Mouse (Mus musculus): Measurements from ENCODE around the gene Elf4. TPM values are rescaled to one million over a fixed set of nuclear protein-coding genes. Genes with fewer than 3 reads are reported as not detected.

Gene Elf4
- total and polyA plus RNA-seq, 3 experiments = 1.4 to 12.4 (median 5.3) TPM

DNA sequence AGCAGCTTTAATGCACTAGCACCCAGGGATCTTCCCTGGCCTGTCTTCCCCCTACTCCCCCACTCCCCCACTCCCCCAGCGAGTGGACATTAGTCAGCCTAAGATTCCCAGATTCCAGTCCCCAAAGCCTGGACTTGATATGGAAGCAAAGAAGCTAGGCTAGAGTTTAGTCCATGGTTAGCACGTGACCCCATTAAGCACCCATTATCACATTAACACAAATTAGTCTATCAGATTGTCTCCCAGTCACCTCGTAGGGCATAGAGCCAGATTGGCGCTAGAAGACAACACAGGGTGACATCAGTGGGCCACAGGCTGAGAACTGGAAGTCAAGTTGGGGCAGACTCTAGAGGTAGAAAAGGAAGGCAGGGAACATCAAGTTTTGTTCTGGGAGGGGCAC, 1.9 kb downstream of the Elf4 start:
- TF ChIP-seq IRF4 (IDR thresholded peaks at IDR 0.05; ENCODE audit: low read depth, low read length) (no peak), USF1 (IDR thresholded peaks at IDR 0.05; ENCODE audit: low read depth, low read length) (no peak), ZMIZ1 (IDR thresholded peaks at IDR 0.05; ENCODE audit: low read depth, low read length) (no peak), CHD1 (IDR thresholded peaks at IDR 0.05; ENCODE audit: low read depth, low read length) (no peak), MAX (IDR thresholded peaks at IDR 0.05; ENCODE audit: low read length) (no peak), POLR2A (IDR thresholded peaks at IDR 0.05; ENCODE audit: low read depth, low read length) (no peak), GABPA (IDR thresholded peaks at IDR 0.05; ENCODE audit: insufficient replicate concordance, low read depth, low read length) (no peak), KAT2A (IDR thresholded peaks at IDR 0.05; ENCODE audit: insufficient replicate concordance, low read length) (no peak), CTCF (conservative IDR thresholded peaks at IDR 0.05 in 1 of 2, IDR thresholded peaks at IDR 0.05 in 1 of 2; ENCODE audit: low read depth in 2 of 2, low read length in 2 of 2) (no peak), POLR2AphosphoS2 (IDR thresholded peaks at IDR 0.05; ENCODE audit: low read depth, low read length) (no peak), TBP (conservative IDR thresholded peaks at IDR 0.05; ENCODE audit: low read depth, low read length) (no peak), MEF2A (IDR thresholded peaks at IDR 0.05; ENCODE audit: borderline replicate concordance, low read depth, low read length) (no peak), MAZ (IDR thresholded peaks at IDR 0.05; ENCODE audit: low read depth, low read length) (no peak), HCFC1 (IDR thresholded peaks at IDR 0.05; ENCODE audit: low read depth, low read length) (no peak), SMC3 (IDR thresholded peaks at IDR 0.05; ENCODE audit: low read depth, low read length) (no peak), SIN3A (IDR thresholded peaks at IDR 0.05; ENCODE audit: low read length) (no peak)
- in situ Hi-C loops (cut with MboI; ENCODE audit: low pct_ligation_motif_present, low pct_unique_long_range_greater_than_20kb, low sequenced_read_pairs) = loop anchor here (5.0 kb wide), 1 partner anchor 39 kb away; no protein-coding TSS in a partner anchor
- DNase-seq (ENCODE audit: extremely low read depth) = no peak

DNA sequence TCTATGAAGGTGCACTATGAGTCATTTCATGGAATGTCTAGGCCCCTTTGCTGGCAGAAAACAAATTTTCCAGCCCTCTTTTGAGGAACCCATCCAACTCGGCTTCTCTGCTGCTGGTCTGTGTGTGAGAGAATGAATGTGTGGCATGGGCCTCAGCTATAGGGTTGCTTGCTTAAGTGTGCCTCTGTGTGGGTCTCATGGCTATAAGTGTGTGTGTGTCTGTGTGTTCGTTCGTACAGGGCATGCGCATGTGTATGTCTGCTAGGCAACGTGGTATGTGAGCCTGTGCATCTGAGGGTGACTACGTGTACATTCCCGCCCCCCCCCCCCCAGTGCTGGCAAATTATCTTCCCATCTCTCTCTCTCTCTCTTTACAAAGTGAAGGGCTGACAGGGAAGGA, 2.4 kb downstream of the Elf4 start:
- no peaks in the 10 kb centered on the region for H3K27me3 ChIP-seq (replicated peaks)
- H3K4me1 ChIP-seq (ENCODE audit: control insufficient read depth in 1 of 2, insufficient read depth in 2 of 2) = peaks cover 5 to 16% of the 10 kb centered on the region in 2 experiments; a peak in 3 of 4 replicates
- no peak overlapping the region for H3K4me3 ChIP-seq (replicated peaks in 1 of 3; ENCODE audit: low read depth in 2 of 3, low read length in 2 of 3, poor library complexity in 1 of 3)
- no peaks in the 10 kb centered on the region for H3K9me3 ChIP-seq (replicated peaks; ENCODE audit: low read length)
- no peak overlapping the region for H3K9ac ChIP-seq (ENCODE audit: insufficient read depth, low read depth)
- no peak for DNase-seq (ENCODE audit: extremely low read depth)
- TF ChIP-seq CHD2 (IDR thresholded peaks at IDR 0.05; ENCODE audit: low read length) (no peak), NELFE (IDR thresholded peaks at IDR 0.05; ENCODE audit: low read depth, low read length) (no peak), NRF1 (IDR thresholded peaks at IDR 0.05; ENCODE audit: low read depth, low read length) (no peak), MAFK (IDR thresholded peaks at IDR 0.05; ENCODE audit: insufficient replicate concordance, low read length) (no peak), ZC3H11A (IDR thresholded peaks at IDR 0.05; ENCODE audit: low read depth, low read length) (no peak), KAT2A (IDR thresholded peaks at IDR 0.05; ENCODE audit: insufficient replicate concordance, low read length) (no peak), RAD21 (IDR thresholded peaks at IDR 0.05; ENCODE audit: low read depth, low read length) (no peak), MYC (IDR thresholded peaks at IDR 0.05; ENCODE audit: low read depth, low read length) (no peak), MEF2A (IDR thresholded peaks at IDR 0.05; ENCODE audit: borderline replicate concordance, low read depth, low read length) (no peak), BHLHE40 (IDR thresholded peaks at IDR 0.05; ENCODE audit: low read depth, low read length) (no peak), PAX5 (IDR thresholded peaks at IDR 0.05; ENCODE audit: low read length) (no peak), EP300 (IDR thresholded peaks at IDR 0.05; ENCODE audit: low read length) (no peak), UBTF (IDR thresholded peaks at IDR 0.05; ENCODE audit: low read depth, low read length) (no peak), ZKSCAN1 (IDR thresholded peaks at IDR 0.05; ENCODE audit: borderline replicate concordance, low read depth, low read length) (no peak), MXI1 (IDR thresholded peaks at IDR 0.05; ENCODE audit: low read depth, low read length) (no peak), CHD1 (IDR thresholded peaks at IDR 0.05; ENCODE audit: low read depth, low read length) (no peak), TBP (conservative IDR thresholded peaks at IDR 0.05; ENCODE audit: low read depth, low read length) (no peak), ELF1 (IDR thresholded peaks at IDR 0.05; ENCODE audit: low read depth, low read length) (no peak), ETS1 (conservative IDR thresholded peaks at IDR 0.05; ENCODE audit: low read depth, low read length) (no peak)
- no peak overlapping the region for H3K4me2 ChIP-seq (ENCODE audit: insufficient read depth, low read depth, poor library complexity, severe bottlenecking)
- dilution Hi-C loops (cut with MboI; ENCODE audit: extremely low pct_ligation_motif_present, extremely low pct_unique_long_range_greater_than_20kb, low sequenced_read_pairs) (no loop called here), in situ Hi-C loops (cut with MboI; ENCODE audit: low pct_ligation_motif_present, low pct_unique_long_range_greater_than_20kb, low sequenced_read_pairs) (loop anchor here (5.0 kb wide), 1 partner anchor 38 kb away; no protein-coding TSS in a partner anchor)
- no peak overlapping the region for H3K27ac ChIP-seq (ENCODE audit: insufficient read depth, low read depth)
- no peaks in the 10 kb centered on the region for H3K36me3 ChIP-seq (replicated peaks in 1 of 2; ENCODE audit: control insufficient read depth in 1 of 2, insufficient read depth in 1 of 2, low read length in 1 of 2)
- H3K79me2 ChIP-seq (replicated peaks; ENCODE audit: control insufficient read depth, extremely low read depth, insufficient read depth, poor library complexity, severe bottlenecking) = no peaks in the 10 kb centered on the region

More for the DNA sequence above, 1.9 kb downstream of the Elf4 start:
- Histone ChIP-seq H3K9ac (ENCODE audit: insufficient read depth, low read depth) (no peak overlapping the region), H3K9me3 (replicated peaks; ENCODE audit: low read length) (no peaks in the 10 kb centered on the region), H3K4me3 (replicated peaks in 1 of 3; ENCODE audit: low read depth in 2 of 3, low read length in 2 of 3, poor library complexity in 1 of 3) (no peak overlapping the region), H3K4me1 (ENCODE audit: control insufficient read depth in 1 of 2, insufficient read depth in 2 of 2) (peaks cover 5 to 16% of the 10 kb centered on the region in 2 experiments; a peak in 3 of 4 replicates), H3K4me2 (ENCODE audit: insufficient read depth, low read depth, poor library complexity, severe bottlenecking) (no peak overlapping the region), H3K27me3 (replicated peaks) (no peaks in the 10 kb centered on the region), H3K36me3 (replicated peaks in 1 of 2; ENCODE audit: control insufficient read depth in 1 of 2, insufficient read depth in 1 of 2, low read length in 1 of 2) (no peaks in the 10 kb centered on the region), H3K27ac (ENCODE audit: insufficient read depth, low read depth) (no peak overlapping the region), H3K79me2 (replicated peaks; ENCODE audit: control insufficient read depth, extremely low read depth, insufficient read depth, poor library complexity, severe bottlenecking) (no peaks in the 10 kb centered on the region)
- dilution Hi-C loops (cut with MboI; ENCODE audit: extremely low pct_ligation_motif_present, extremely low pct_unique_long_range_greater_than_20kb, low sequenced_read_pairs) = no loop called here
